Mouse (Mus musculus) cerebellum, adult 9-10 months (tissue): ENCODE measurements around the gene Tnni3.

Experiments used
- DNase-seq: peaks from one replicate; pipeline ENCODE4 v3.0.0; 2022

The Tnni3 gene

DNA sequence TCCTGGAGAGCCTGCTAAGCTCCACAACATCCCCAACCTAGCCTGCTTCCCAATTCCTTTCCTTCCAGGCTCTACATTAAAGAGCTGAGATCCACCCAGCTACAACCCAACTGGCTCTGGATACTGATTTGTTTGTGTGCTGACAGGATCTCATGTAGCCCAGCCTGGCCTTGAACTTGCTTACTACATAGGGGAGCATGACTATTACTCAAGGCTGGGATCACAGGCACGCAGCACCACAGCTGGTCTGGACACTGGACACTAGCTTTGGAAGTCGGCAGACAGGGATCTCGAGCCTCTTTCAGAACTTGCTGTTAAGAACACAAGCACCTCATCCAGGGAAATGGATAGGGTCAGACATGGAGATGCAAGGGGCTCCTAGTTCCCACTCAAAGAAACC, 27.6 kb downstream of the Tnni3 start:
- no peak for DNase-seq

DNA sequence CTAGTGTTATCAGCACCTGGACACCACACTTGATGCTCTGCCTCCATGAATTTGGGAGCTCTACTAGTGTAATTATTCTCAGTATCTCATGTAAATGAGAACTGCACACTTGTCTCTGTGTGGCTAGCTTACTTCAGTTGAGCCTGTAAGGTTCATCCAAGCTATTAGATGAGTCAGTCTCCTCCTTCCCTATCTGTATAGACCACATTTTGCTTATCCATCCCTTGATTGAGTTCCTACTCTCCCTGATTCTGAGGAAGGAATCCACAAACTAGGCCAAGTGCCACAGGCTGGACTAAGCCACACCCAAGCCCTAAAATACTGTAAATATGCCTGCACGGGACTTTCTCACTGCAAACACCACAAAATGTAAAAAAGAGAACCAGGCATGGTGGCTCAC, 30.0 kb downstream of the Tnni3 start:
- no peak for DNase-seq

DNA sequence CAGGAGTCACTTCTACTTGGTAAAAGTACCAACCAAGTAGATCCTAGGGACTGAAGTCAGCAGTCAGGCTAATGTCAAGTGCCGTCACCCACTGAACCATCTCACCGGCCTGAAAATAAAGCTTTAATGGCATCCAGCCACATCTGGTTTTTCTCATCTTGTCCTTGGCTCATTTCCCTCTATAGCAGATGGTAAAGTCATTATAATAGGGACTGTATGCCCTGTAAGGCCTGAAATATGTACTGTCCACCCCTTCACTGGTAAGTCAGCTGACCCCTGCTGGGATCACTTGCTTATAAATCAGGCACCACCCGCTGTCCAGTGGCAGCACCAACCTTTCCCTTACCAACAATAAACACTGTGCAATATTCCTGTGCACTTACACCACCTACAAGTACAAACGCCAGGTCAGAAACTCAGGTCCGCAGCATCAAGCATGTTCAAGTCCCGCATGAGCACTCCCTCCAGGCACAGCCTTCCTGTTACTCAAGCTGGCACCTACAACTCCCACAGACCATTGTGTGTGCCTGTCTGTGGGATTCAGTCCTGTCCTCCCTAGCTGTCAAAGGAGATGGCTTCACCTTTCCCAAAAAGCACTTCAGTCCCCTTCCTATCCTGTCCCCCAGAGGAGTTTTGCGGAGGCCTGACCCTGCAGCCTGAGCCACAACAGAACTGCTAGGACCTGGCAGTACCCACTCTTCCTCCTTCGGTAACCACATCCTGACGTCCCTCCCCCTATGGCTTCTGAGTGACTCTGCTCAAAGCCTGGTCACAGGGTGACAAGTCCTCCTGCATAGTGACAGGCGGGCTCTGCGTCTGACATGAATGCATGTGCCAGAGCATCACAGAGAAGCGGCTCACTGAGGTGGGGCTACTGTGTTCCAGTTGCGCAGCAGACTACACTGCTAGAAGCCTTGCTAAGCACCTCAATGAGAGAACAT, 31.5 kb downstream of the Tnni3 start:
- DNase-seq = no peak

DNA sequence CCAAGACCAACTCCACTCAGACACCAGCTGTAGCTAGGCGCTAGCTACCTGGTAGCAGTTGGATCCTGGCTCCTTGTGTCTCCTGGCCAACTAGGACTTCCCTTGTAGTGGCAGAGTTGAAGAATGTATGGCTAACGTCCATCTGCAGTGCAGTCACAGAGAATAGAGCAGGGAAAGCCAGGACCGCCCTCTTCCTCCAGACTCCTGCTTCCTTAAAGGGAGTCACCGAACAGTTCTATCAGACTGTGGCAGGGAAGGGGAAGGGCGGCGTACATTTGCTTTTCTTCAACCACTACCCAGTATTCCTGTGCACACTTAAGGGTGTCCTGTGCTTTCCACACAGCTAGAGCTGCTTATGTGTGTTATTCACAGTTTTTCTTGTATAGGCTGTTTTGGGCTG, 32.7 kb downstream of the Tnni3 start:
- DNase-seq = no peak

DNA sequence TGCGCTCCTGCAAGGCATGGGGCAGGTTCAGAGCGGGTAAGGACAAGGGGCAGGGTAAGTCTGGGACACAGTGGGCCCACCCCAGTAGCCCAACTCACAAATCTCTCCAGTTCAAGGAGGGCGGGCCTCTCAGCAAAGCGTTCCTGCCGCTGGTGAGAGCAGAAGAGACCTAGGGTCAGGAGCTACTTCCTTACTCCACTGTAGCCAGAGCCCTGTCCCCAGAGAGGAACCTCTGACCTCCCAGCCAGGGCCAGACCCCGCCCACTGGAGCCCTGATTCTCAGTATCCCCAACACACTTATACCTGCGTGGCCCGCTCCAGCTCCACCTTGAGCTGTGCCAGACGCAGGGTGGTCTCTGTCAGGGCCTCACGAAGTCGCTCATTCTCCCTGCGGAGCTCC, 41.7 kb downstream of the Tnni3 start:
- DNase-seq = no peak

DNA sequence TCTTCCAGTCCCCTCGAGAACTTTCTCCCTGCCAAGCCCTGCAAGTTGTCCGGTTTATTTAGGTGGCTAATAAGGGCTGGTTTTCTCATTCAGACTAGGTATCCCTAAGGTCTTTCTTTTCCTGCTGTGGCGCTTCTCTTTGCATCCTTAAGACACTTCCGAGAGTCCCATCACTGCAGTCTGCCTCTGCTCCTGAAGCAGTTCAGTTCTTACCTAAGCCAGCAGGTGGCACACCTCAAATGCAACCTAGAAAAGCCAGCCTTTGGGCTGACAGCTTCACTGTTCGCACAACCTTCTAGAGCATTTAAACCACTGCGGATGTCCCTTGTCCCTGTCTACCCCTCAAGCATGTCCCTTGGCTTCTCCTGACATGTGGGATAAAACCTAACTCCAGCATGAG, 44.4 kb downstream of the Tnni3 start:
- DNase-seq = peak; percentile 49

DNA sequence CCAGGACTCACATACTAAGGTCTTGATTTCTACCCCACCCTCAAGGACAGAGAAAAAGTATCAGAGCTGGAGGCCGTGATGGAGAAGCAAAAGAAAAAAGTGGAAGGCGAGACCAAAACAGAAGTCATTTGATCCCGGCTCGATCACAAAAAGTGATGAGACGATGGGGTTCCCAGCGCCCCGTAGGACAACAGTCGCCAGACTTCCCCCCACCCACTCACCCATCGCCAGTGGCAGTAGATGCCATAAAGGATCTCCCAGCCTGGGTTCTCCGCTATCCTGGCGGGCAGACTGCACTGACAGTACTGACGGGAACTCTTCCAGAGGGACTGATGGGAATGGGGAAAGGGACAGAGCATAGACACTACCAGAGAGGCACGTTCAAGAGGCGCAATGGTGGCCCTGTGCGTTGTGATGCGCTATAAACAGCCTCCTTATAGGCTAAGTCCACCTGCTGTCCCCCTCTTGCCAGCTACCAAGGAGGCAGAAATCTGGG, 45.2 kb downstream of the Tnni3 start:
- no peak for DNase-seq

DNA sequence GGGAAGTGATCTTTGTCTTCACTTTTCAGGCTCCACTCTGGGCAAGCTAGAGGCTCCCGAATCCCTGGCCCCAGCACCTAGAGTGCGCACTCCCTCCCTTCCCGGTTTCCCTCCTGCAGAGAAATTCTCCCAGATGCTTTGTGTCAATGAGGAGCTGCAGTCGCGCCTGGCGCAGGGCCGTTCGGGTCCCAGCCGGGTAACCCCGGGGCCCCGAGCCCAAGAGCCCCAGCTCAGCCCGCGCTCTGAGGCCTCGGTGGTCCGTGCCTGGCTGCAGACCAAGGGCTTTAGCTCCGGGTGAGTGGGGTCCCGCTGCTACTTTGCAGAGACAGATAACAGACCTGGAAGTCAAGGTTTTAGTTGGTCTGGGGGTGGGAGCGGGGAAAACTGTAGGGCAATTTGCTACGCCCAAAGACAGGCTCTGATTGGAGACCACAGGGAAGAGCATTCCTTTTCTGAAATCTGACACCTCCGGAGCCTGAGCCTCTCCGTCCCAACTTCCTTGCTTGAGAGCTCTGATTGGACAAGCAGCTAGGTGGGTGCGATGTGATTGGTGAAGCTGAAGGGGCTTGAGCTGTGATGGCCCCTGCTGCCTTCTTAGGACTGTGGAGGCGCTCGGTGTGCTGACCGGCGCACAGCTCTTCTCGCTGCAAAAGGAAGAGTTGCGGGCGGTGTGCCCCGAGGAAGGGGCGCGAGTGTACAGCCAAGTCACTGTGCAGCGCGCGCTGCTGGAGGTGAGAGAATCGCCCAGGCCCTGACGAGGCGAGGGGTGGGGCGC, 45.8 kb downstream of the Tnni3 start:
- peak; percentile 79 for DNase-seq

DNA sequence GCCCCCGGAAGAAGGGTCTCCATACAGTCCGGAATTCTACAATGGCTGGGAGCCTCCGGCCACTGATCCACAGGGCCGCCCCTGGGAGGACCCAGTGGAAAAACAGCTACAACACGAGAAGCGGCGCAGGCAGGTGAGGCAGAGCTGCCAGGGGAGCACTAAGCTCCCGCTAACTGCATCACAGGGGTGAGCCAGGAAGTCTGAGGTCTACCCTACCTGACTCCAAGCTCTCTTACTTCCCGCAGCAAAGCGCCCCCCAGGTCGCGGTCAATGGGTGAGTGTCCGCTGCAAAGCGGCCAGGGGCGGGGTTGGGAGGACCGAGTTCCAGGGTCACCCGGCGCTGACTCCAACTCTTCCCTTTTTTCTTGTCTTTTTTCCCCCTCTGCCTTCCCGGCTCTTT, 50.1 kb downstream of the Tnni3 start:
- DNase-seq = no peak

DNA sequence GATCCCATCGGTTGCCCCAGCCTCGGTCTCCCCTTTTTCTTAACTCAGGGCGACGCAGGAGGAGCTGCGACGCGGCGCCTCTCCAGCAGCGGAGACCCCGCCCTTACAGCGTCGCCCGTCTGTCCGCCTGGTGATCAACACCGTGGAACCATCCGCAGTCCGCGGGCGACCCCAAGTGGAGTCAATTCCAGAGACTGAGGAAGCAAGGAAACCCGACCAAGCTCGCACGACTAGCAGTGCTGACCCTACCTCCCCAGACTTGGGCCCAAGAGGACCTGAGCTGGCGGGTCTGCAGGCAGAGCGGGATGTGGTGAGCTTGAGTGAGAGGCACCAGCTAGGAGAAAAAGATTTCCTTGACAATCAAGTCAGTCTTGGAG, 52.9 kb downstream of the Tnni3 start:
- DNase-seq = peak; percentile 68

DNA sequence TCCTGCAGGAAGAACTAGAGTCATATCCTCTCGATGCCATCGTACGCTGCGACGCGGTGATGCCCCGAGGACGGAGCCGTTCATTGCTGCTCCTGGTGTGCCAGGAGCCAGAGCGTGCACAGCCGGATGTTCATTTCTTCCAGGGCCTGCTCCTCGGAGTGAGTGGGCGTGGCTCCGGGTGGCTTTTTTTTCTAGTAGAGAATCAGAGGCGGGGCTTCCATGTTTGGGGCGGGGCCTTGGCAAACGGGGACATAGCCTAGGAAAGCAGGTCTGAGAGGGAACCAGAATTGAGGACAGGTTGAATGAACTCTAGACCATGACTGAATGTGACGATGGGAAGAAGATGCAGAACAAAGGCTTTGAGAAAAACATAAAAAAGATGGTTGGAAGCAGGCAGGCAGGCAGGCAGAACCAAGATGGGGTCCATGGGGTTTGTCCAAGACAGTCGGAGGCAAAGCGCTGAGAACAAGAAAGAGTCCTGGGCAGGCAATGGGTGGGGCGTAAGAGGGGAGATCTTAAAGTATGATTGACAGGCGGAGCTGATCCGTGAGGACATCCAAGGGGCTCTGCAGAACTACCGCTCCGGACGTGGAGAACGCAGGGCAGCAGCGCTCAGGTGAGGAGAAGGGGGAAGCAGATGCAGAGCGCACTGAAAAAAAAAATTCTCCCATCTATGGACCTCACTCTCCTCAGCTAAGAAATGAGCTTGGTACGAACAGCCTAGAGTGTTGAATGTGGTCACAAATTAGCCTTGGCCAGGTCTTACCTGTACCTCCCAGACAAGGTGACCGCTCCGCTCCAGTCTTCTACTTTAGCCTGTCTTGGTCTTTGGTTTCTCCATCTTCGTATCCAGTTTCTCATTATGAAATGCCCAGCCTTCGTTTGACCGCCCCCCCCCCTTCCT, 53.5 kb downstream of the Tnni3 start:
- DNase-seq = peak; percentile 66
